Mouse (Mus musculus) ovary, adult 18-20 months (tissue): ENCODE measurements at regions not wholly inside any gene's neighbourhood (a gene's known extent, or its start where the extent isn't known, plus 50 kb on each side); places are given as distances from the start of the nearest gene placed in this dataset.

ENCODE experiments used
- DNase-seq: peaks from one replicate; pipeline ENCODE4 v3.0.0; 2022; ENCODE audit warnings: low spot score, mixed read lengths

- no peak for DNase-seq
These were observed 174.4 kb downstream of the Gsdmc2 start for GRCm38 (mm10) chr15:63670561-63670960.

GRCm38 (mm10) chr15:63667536-63667935 is 177.4 kb downstream of the Gsdmc2 start:
- DNase-seq, result no peak

- no peak for DNase-seq
These were observed 179.5 kb downstream of the Gsdmc2 start for GRCm38 (mm10) chr15:63665517-63665916.

GRCm38 (mm10) chr15:63664877-63665276 is 180.1 kb downstream of the Gsdmc2 start:
- DNase-seq, result no peak

- no peak for DNase-seq
These were observed 182.8 kb downstream of the Gsdmc2 start for GRCm38 (mm10) chr15:63662183-63662582.

- no peak for DNase-seq
These were observed 186.9 kb downstream of the Gsdmc2 start for GRCm38 (mm10) chr15:63658031-63658521.

GRCm38 (mm10) chr15:63652216-63652961 is 192.6 kb downstream of the Gsdmc2 start:
- DNase-seq, result no peak

GRCm38 (mm10) chr15:63651120-63651519 is 193.9 kb downstream of the Gsdmc2 start:
- no peak for DNase-seq

- DNase-seq, result no peak
These were observed 196.6 kb downstream of the Gsdmc2 start for GRCm38 (mm10) chr15:63648142-63648989.

GRCm38 (mm10) chr15:63624814-63625213 is 220.2 kb downstream of the Gsdmc2 start:
- no peak for DNase-seq

GRCm38 (mm10) chr15:63624249-63624648 is 220.7 kb downstream of the Gsdmc2 start:
- no peak for DNase-seq

GRCm38 (mm10) chr15:63616506-63617208 is 228.3 kb downstream of the Gsdmc2 start:
- no peak for DNase-seq

- no peak for DNase-seq
These were observed 230.8 kb downstream of the Gsdmc2 start for GRCm38 (mm10) chr15:63614191-63614590.

- DNase-seq, result no peak
These were observed 231.9 kb downstream of the Gsdmc2 start for GRCm38 (mm10) chr15:63613120-63613519.

- DNase-seq, result no peak
These were observed 233.8 kb downstream of the Gsdmc2 start for GRCm38 (mm10) chr15:63611161-63611560.

- no peak for DNase-seq
These were observed 241.8 kb downstream of the Gsdmc2 start for GRCm38 (mm10) chr15:63603100-63603714.

- peak; percentile 10 for DNase-seq
These were observed 243.4 kb downstream of the Gsdmc2 start for GRCm38 (mm10) chr15:63601543-63601942.

- no peak for DNase-seq
These were observed 252.1 kb downstream of the Gsdmc2 start for GRCm38 (mm10) chr15:63592758-63593463.

GRCm38 (mm10) chr15:63559293-63559692 is 285.7 kb downstream of the Gsdmc2 start:
- no peak for DNase-seq

- DNase-seq, result no peak
These were observed 286.3 kb downstream of the Gsdmc2 start for GRCm38 (mm10) chr15:63558691-63559090.

GRCm38 (mm10) chr15:63557816-63558215 is 287.2 kb downstream of the Gsdmc2 start:
- DNase-seq, result no peak
